Mouse (Mus musculus): ENCODE measurements at regions not wholly inside any gene's neighbourhood (a gene's known extent, or its start where the extent isn't known, plus 50 kb on each side); places are given as distances from the start of the nearest gene placed in this dataset.

DNA sequence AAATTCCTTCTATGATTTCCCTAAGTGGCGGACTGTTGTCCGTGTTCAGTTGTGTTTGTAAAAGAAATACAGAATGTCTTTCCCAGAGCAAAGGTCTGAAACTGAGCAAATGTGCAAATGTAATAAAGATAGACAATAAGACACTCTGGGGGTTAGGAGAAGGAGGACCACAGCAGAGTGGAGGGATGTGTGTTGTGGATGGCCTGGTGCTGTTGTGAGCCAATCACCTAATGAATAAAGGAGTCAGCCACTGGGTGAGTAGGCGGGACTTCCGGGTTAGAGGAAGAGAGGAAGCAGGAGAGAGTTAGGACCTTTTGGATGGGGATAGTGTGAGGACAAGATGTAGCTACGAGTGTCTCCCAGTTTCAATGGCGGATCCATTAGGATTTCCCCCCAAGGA lies 72.7 kb upstream of the Sertad2 start:
- Histone ChIP-seq H3K9ac (ENCODE audit: low read length) (no peak overlapping the region), H3K4me1 (replicated peaks; ENCODE audit: control insufficient read depth, insufficient read depth, low read length) (0 out of 2 replicates have a peak, but pooled peaks cover 3% of the 10 kb centered on the region), H3K9me3 (ENCODE audit: control insufficient read depth, low read length) (no peaks in the 10 kb centered on the region), H3K27ac (ENCODE audit: low read length) (no peak overlapping the region), H3K4me3 (ENCODE audit: low read length) (no peak overlapping the region), H3K4me2 (ENCODE audit: low read depth, low read length) (no peak overlapping the region), H3K36me3 (ENCODE audit: control insufficient read depth, insufficient read depth, low read length) (no peaks in the 10 kb centered on the region), H3K27me3 (ENCODE audit: control insufficient read depth, insufficient read depth, low read depth, low read length) (no peaks in the 10 kb centered on the region)
- ATAC-seq (ENCODE audit: low read depth) = no peak
- WGBS = 84% methylated on average over 6 of the region's 6 CpGs

DNA sequence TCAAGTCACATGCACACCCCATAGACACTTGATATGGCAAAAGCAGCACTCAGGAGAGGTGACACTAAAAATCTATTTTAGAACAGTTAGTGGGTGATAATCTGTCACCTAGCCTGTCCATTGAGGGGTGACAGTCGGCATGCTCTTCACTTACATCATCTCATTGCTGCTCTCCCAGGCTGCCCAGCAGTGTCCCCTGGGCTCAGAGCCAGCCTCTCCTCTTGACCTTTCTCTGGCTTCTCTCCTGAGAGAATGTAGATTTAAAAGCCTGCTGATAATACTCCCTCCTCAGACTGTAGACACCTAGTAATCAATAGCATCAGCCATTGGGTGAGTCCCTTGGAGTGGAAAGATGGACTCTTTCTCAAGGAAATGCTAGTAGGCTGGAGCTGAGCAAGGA lies 70.7 kb upstream of the Sertad2 start:
- ATAC-seq (ENCODE audit: low read depth) = no peak
- Histone ChIP-seq H3K27ac (ENCODE audit: low read length) (no peak overlapping the region), H3K4me2 (ENCODE audit: low read depth, low read length) (no peak overlapping the region), H3K9ac (ENCODE audit: low read length) (no peak overlapping the region), H3K27me3 (ENCODE audit: control insufficient read depth, insufficient read depth, low read depth, low read length) (no peaks in the 10 kb centered on the region), H3K4me1 (replicated peaks; ENCODE audit: control insufficient read depth, insufficient read depth, low read length) (0 out of 2 replicates have a peak, but pooled peaks cover 4% of the 10 kb centered on the region), H3K36me3 (ENCODE audit: control insufficient read depth, insufficient read depth, low read length) (no peaks in the 10 kb centered on the region), H3K9me3 (ENCODE audit: control insufficient read depth, low read length) (no peaks in the 10 kb centered on the region), H3K4me3 (ENCODE audit: low read length) (no peak overlapping the region)
- 50% methylated on average over 1 of the region's 1 CpGs for WGBS

DNA sequence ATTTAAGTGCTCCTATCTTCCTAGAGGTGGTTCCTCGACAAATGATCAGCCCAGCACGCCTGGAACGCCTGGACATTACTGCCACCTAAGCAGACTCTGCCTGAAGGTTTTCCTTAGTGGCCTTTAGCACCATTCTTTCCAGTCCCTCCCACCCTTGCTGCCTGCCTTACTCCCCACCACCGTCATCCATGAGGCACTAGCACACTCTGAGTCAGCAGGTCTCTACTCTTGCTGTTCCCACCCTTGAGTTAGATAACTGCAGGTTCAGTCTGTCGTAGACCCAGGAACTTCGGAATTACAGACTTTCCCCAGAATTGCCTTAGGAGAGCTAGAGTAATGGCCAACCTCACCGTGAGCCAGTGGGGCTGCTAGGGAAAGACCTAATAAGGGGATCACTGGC lies 67.4 kb upstream of the Sertad2 start:
- ATAC-seq (ENCODE audit: low read depth) = no peak
- Histone ChIP-seq H3K27me3 (ENCODE audit: control insufficient read depth, insufficient read depth, low read depth, low read length) (no peaks in the 10 kb centered on the region), H3K4me3 (ENCODE audit: low read length) (no peak overlapping the region), H3K4me2 (ENCODE audit: low read depth, low read length) (no peak overlapping the region), H3K36me3 (ENCODE audit: control insufficient read depth, insufficient read depth, low read length) (no peaks in the 10 kb centered on the region), H3K9ac (ENCODE audit: low read length) (no peak overlapping the region), H3K4me1 (replicated peaks; ENCODE audit: control insufficient read depth, insufficient read depth, low read length) (0 out of 2 replicates have a peak, but pooled peaks cover 4% of the 10 kb centered on the region), H3K27ac (ENCODE audit: low read length) (no peak overlapping the region), H3K9me3 (ENCODE audit: control insufficient read depth, low read length) (peaks cover 3% of the 10 kb centered on the region; the same call in 1 of the 2 replicates)
- 70% methylated on average over 7 of the region's 7 CpGs for WGBS

DNA sequence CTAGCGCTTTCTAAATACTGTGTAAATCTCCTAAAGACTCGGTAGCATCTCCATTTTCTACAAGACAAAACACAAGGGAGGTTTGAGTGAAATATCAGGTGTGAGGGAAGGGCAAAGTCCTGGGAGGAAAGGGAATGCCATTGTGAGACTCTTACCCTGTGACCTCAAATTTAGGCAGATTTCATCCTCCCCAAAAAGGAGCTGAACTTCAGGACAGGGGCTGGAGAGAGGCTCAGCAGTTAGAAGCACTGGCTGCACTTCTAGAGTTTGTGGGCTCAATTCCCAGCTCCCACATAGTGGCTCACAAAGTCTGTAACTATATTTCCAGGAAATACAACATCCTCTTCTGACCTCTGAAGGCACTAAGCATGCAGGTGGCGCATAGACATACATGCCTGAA lies 66.6 kb upstream of the Sertad2 start:
- WGBS = 87% methylated on average over 3 of the region's 3 CpGs
- H3K4me3 ChIP-seq (ENCODE audit: low read length) = no peak overlapping the region
- no peaks in the 10 kb centered on the region for H3K36me3 ChIP-seq (ENCODE audit: control insufficient read depth, insufficient read depth, low read length)
- no peak for ATAC-seq (ENCODE audit: low read depth)
- H3K9ac ChIP-seq (ENCODE audit: low read length) = no peak overlapping the region
- peaks cover 3% of the 10 kb centered on the region; the same call in 1 of the 2 replicates for H3K9me3 ChIP-seq (ENCODE audit: control insufficient read depth, low read length)
- no peak overlapping the region for H3K27ac ChIP-seq (ENCODE audit: low read length)
- H3K4me2 ChIP-seq (ENCODE audit: low read depth, low read length) = no peak overlapping the region
- no peaks in the 10 kb centered on the region for H3K27me3 ChIP-seq (ENCODE audit: control insufficient read depth, insufficient read depth, low read depth, low read length)
- 0 out of 2 replicates have a peak, but pooled peaks cover 4% of the 10 kb centered on the region for H3K4me1 ChIP-seq (replicated peaks; ENCODE audit: control insufficient read depth, insufficient read depth, low read length)

DNA sequence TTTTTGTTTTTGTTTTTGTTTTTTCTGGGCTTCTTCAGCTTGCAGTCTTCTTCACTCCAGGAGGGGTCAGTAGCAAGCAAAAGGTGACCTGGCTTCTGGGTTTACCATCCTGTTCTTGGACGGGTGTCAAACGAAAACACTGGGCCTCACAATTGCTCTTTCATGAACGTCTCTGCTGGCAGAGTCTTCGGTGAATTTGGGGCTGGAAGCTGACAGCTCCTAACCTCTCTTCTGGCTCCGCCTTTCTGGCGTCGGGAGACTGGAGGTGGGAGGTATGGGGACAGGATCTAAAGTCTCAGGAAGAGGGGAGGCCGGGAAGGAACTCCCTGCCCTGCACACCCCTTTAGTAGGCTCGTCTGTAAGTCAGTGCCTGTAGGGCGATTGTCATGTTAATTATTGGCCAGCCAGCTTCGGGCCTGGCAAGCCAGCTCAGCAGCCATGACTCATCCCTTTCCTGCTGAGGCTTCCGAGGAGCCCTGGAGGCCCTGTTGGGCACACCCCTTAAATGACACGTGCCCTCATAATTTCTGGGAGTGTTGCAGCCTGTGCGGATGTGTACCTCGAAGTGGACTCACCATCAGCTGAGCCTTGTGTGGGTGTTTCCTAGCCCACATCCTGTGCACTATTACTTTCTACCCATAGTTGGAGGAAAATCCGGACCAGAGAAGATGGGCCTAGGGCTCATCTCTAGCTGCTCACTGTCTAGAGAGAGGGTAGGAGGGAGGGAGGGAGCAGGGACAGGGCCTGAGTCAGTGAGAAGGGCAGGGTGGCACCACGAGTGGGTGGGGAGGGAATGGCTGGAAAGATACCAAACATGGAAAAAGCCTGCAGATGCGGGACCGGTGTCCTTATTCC lies 65.6 kb upstream of the Sertad2 start:
- H3K9me3 ChIP-seq (ENCODE audit: control insufficient read depth, low read length) = peaks cover 3% of the 10 kb centered on the region; the same call in 1 of the 2 replicates
- H3K36me3 ChIP-seq (ENCODE audit: control insufficient read depth, insufficient read depth, low read length) = no peaks in the 10 kb centered on the region
- 0 out of 2 replicates have a peak, but pooled peaks cover 4% of the 10 kb centered on the region for H3K4me1 ChIP-seq (replicated peaks; ENCODE audit: control insufficient read depth, insufficient read depth, low read length)
- H3K4me3 ChIP-seq (ENCODE audit: low read length) = no peak overlapping the region
- WGBS = 20% methylated on average over 19 of the region's 19 CpGs
- H3K27ac ChIP-seq (ENCODE audit: low read length) = no peak overlapping the region; the same call in 1 of the 2 replicates
- peak overlapping the region; percentile 26 for H3K4me2 ChIP-seq (ENCODE audit: low read depth, low read length)
- ATAC-seq (ENCODE audit: low read depth) = peak; percentile 66
- H3K27me3 ChIP-seq (ENCODE audit: control insufficient read depth, insufficient read depth, low read depth, low read length) = no peaks in the 10 kb centered on the region
- peak overlapping the region; percentile 4; the same call in 1 of the 2 replicates for H3K9ac ChIP-seq (ENCODE audit: low read length)

DNA sequence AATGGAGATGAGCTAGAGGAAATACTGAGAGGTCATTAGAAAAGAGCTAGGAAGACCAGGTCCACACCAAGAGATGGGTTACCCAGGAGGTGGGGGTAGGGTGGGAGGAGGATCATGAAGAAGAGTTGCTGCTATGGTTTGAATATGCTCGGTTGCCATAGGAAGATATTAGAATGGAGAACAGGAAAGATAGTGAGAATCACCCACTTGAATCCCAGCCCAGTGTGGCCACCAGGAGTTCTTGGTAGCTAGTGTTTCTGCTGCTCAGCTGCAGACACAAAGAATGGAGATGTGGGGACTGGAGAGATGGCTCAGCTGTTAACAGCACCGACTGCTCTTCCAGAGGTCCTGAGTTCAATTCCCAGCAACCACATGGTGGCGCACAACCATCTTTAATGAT lies 62.4 kb upstream of the Sertad2 start:
- 84% methylated on average over 3 of the region's 3 CpGs for WGBS
- H3K27ac ChIP-seq (ENCODE audit: low read length) = no peak overlapping the region
- no peak for ATAC-seq (ENCODE audit: low read depth)

DNA sequence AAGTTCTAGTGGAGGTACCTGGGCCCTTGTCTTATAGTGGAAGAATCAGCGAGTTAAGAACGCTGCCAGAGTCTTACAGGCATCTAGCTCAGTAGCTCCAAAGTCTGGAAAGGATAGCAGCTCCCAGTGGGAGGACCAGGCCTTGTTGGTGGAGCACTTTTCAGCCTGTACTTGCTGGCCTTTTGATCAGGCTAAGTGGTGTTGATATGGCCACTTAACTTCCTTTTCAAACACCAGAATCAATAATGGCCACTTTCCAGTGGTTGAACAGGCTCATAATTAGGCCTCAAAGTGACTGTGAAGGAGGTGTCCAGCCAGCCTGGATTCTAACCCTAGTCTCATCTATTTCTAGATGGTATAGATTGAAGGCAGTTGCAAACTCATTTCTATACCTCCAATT lies 57.7 kb upstream of the Sertad2 start:
- Histone ChIP-seq H3K27me3 (ENCODE audit: control insufficient read depth, insufficient read depth, low read depth, low read length) (peaks cover 5% of the 10 kb centered on the region; the same call in 1 of the 2 replicates), H3K9me3 (ENCODE audit: control insufficient read depth, low read length) (no peaks in the 10 kb centered on the region), H3K4me2 (ENCODE audit: low read depth, low read length) (no peak overlapping the region), H3K4me3 (ENCODE audit: low read length) (no peak overlapping the region), H3K36me3 (ENCODE audit: control insufficient read depth, insufficient read depth, low read length) (no peaks in the 10 kb centered on the region), H3K27ac (ENCODE audit: low read length) (no peak overlapping the region), H3K4me1 (replicated peaks; ENCODE audit: control insufficient read depth, insufficient read depth, low read length) (no peaks in the 10 kb centered on the region), H3K9ac (ENCODE audit: low read length) (no peak overlapping the region)
- 56% methylated on average over 2 of the region's 2 CpGs for WGBS
- ATAC-seq (ENCODE audit: low read depth) = no peak

More for the DNA sequence above, 62.4 kb upstream of the Sertad2 start:
- Histone ChIP-seq H3K9me3 (ENCODE audit: control insufficient read depth, low read length) (peaks cover 3% of the 10 kb centered on the region; the same call in 1 of the 2 replicates), H3K27me3 (ENCODE audit: control insufficient read depth, insufficient read depth, low read depth, low read length) (no peaks in the 10 kb centered on the region), H3K4me2 (ENCODE audit: low read depth, low read length) (no peak overlapping the region), H3K4me3 (ENCODE audit: low read length) (no peak overlapping the region), H3K4me1 (replicated peaks; ENCODE audit: control insufficient read depth, insufficient read depth, low read length) (0 out of 2 replicates have a peak, but pooled peaks cover 4% of the 10 kb centered on the region), H3K36me3 (ENCODE audit: control insufficient read depth, insufficient read depth, low read length) (no peaks in the 10 kb centered on the region), H3K9ac (ENCODE audit: low read length) (no peak overlapping the region)
